Mouse (Mus musculus): ENCODE measurements around the gene Nes.

Nes gene

GRCm38 (mm10) chr3:87970939-87971488, at the start of gene Nes:
Gene Nes (plus strand): TSS chr3:87971078.
- no peak for DNase-seq (ENCODE audit: low spot score)

GRCm38 (mm10) chr3:87924996-87925395, 45.9 kb upstream of the Nes start:
- no peak for DNase-seq (ENCODE audit: low spot score)

DNA sequence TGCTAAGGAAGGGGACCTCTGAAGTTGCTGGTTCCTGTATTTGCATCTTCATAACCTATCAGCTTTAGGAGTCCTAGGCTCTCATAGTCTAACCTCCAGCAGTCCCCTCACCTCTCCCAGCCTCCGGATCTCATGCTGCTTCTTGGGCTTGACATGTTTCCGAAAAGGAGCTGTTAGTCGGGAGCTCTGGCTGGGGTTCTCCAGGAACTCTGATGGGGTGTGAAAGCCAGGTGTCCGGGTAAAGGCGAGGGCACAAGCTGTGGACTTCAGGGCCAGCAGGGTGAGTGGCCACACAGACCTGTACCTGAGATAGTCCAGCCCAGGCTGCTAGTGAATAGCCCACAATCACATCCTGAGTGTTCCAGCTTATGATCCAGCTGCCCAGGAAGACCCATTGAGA, 43.4 kb upstream of the Nes start:
- DNase-seq (ENCODE audit: low spot score): no peak

- no peak for DNase-seq (ENCODE audit: low spot score)
Observed at GRCm38 (mm10) chr3:87929341-87930077, 41.4 kb upstream of the Nes start.

GRCm38 (mm10) chr3:87930078-87930795, 40.6 kb upstream of the Nes start, which contains the start of the genes Isg20l2 and Rrnad1:
Gene Isg20l2 (plus strand): TSS chr3:87930314.
Gene Rrnad1 (minus strand): TSS chr3:87930717.
- DNase-seq (ENCODE audit: low spot score): peak; percentile 94

- DNase-seq (ENCODE audit: low spot score): no peak
Observed at GRCm38 (mm10) chr3:87934026-87934425, 36.9 kb upstream of the Nes start.

DNA sequence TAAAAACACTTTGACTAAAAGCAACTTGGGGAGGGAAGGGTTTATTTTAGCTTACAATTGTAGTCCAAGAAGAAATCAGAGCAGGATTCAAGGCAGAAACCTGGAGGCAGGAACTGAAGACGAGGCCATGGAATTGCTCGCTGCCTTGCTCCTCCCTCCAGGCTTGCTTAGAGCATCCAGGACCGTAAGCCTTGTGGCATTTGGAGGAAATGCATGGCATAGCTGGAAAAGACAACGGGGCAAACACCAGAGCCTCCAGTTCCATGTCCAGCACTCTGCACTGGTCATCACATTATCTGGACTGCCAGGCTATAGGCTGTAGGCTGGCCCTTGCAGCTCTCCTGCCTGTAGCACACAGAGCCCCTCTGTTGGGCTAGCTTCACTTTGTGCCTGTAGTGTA, 36.4 kb upstream of the Nes start:
- DNase-seq (ENCODE audit: low spot score): no peak

DNA sequence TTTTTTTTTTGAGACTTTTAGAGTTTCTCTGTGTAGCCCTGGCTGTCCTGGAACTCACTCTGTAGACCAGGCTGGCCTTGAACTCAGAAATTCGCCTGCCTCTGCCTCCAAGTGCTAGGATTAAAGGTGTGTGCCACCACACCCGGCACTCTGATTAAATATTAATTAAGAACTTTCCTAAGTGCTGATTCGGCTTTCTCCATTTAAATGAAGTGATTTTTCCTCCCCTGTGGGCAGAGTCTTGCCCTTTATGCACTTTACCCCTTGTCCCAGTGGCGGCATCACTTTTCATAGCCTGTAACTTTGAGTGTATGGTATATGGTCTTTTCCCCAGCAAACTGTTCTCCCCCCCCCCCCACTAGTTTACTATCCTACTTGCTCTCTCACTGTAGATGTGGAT, 35.7 kb upstream of the Nes start:
- no peak for DNase-seq (ENCODE audit: low spot score)

- DNase-seq (ENCODE audit: low spot score): no peak
Observed at GRCm38 (mm10) chr3:87935776-87936175, 35.1 kb upstream of the Nes start.

GRCm38 (mm10) chr3:87940611-87941010, 30.3 kb upstream of the Nes start:
- no peak for DNase-seq (ENCODE audit: low spot score)

- no peak for DNase-seq (ENCODE audit: low spot score)
Observed at GRCm38 (mm10) chr3:87942471-87942870, 28.4 kb upstream of the Nes start.

DNA sequence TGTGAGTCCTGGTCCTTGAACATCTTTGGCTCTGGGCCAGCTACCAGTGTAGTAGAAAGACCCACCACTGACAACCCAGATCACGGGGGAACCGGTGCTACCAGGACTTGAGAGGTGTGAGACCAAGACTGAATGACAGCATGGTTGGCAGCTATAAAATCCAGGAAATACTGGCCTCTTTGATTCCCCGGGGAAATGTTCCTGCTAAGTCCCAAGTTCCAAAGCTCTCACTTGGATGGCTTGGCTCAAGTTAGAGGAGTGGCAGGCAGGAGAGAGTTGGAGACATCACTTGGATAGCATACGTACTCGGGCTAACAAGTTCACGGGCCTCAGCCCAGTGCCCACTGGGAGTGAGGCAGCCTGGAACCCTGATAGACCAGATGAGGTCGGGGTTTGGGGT, 27.3 kb upstream of the Nes start:
- DNase-seq (ENCODE audit: low spot score): no peak

DNA sequence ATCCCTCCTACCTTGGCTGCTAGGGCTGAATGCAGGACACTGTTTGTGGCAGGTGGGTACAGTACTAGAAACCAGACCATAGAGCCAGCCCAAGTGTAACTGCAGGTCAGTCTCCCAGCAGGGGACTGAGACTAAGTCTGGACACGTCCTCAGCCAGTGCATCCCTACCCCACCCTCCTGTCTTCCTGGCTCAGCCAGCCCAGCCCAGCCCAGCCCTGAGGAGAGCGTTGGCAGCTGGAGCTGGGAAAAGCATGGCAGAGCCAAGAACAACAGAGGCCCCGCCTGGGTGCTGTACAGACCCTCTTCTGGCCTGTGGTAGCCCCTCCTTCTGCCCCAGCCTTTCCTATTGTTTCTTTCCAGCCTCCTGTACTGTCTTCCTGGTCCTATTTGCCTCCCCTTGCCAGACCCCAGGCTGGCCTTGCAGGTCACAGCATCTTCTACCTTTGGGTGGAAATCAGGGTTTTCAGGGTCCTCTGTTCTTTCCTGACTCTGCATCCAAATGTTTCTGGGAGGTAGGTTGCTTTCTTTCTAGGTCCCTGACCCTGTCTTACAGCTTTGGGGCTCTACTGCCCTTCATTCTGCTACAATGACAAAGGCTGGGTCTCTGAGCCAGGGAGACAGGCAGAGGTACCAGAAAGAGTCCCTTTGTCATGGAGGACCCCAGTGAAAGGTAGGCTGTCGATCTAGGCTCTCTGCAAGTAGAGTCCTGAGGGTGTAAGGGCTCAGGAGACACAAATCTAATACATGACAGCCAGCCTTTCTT, 25.9 kb upstream of the Nes start:
- no peak for DNase-seq (ENCODE audit: low spot score)

GRCm38 (mm10) chr3:87945781-87946540, 24.9 kb upstream of the Nes start:
- no peak for DNase-seq (ENCODE audit: low spot score)

DNA sequence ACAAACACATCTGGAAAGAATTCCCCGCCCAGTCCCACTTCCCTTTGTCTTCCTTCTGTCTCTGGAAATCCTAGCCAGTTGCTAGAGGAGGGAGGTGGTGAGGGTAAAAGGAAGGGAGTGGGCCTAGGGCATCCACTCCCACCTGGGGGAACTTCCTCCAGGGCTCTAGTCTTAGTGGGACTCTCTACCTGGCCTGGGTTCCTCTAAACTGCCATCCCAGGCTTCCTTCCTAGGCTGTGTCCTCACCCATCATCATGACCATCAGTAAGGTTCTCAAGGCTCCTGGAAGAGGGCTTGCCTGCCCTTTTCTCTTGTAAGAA, 24.4 kb upstream of the Nes start:
- DNase-seq (ENCODE audit: low spot score): no peak

DNA sequence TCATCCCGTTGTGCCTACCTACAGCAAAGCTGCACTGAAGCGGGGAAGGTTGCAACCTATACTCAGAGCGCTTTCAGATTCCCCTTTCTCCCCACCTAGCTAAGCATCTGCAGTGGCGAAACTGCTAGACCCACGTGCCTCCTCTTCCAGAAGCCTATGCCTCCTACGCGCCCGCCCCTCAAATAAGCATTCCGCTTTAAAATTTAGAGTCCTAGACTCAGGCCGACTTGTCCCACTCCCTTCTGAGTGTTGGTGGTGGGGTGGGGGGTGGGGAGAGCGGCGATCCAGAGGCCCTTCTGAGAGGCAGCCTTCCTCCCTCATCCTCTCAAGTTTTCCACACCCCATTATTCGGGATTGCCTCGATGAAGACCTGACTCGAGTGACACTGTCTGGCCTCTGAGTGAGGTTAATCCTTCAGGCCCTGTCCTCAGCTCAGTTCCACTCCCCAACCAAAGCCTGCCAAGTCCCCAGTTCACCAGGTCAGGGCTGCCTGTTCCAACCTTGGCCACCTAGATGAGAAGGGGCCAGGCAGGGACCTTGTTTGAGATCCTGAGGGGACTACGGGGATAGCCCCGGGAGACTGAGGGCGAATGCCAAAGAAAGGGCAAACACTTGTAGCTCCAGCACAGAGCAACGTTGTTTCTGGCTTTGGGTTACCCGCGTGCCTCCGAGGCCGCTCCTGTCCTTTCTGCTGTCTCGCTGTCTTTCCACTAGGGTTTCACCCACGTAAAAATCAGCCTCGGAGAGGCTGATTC, 23.6 kb upstream of the Nes start:
- DNase-seq (ENCODE audit: low spot score): no peak

- no peak for DNase-seq (ENCODE audit: low spot score)
Observed at GRCm38 (mm10) chr3:87947811-87948199, 23.1 kb upstream of the Nes start.

GRCm38 (mm10) chr3:87948378-87949265, 22.3 kb upstream of the Nes start, which contains the start of gene Crabp2:
Gene Crabp2 (plus strand): TSS chr3:87948666.
- no peak for DNase-seq (ENCODE audit: low spot score)

DNA sequence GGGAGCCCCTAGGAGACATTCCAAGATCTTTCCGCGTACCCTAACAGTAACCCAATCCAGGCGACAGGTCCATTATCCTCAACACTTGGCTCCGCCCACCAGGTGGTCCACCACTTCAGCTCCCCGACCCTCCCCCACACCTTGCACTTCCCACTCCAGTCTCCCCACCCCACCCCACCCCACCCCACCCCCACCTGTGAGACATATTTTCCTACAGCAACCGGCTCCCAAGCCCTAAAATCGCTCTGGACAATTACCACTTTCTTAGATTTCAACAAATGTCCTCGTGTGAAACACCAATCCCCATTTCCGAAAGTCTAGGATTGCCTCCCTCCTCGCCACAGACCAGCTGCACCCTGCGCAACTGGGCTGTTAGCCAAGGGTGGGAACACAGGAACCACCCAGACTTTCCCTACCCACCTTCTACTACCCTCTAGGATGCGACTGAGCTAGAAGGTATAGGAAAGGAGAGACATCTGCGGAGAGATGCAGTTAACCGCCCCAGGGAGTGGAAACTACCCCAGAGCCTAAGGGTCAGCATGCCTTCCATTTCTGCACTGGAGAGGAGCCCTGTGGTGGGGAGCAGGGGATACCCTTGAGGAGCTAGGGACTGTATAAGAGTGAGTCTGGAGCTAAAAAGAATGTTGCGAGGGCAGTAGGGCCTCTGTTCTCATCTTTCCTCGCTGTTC, 21.5 kb upstream of the Nes start:
- no peak for DNase-seq (ENCODE audit: low spot score)
